Mouse (Mus musculus): ENCODE data around the gene Fkbp15. TPM values are rescaled to one million over a fixed set of nuclear protein-coding genes. Genes with fewer than 3 reads are reported as not detected.

Fkbp15 gene
- polyA plus RNA-seq (2016; fragmentation: Nextera tagmentation; extraction: Ambion mirVana), result 18.0 and 18.1 TPM in 2 replicates

GRCm38 (mm10) chr4:62360088-62360804 is at the start of gene Fkbp15, which contains the start of gene Slc31a1:
TSS of gene Fkbp15 (minus strand) at chr4:62360548.
TSS of gene Slc31a1 (plus strand) at chr4:62360727.
- Histone ChIP-seq H3K9me3 (no peaks in the 10 kb centered on the region), H3K4me3 (peak within 1 kb of the TSS; percentile 83), H3K36me3 (replicated peaks) (no peaks in the 10 kb centered on the region; the same call in 1 of the 2 replicates), H3K27ac (replicated peaks) (peak within 1 kb of the TSS; percentile 90), H3K27me3 (replicated peaks; ENCODE audit: low read depth, poor library complexity, severe bottlenecking) (no peaks in the 10 kb centered on the region), H3K4me1 (peaks cover 15% of the 10 kb centered on the region)
- under 1% methylated on average over 51 of the region's 51 CpGs for WGBS
- DNase-seq (ENCODE audit: low spot score), result peak; percentile 99

DNA sequence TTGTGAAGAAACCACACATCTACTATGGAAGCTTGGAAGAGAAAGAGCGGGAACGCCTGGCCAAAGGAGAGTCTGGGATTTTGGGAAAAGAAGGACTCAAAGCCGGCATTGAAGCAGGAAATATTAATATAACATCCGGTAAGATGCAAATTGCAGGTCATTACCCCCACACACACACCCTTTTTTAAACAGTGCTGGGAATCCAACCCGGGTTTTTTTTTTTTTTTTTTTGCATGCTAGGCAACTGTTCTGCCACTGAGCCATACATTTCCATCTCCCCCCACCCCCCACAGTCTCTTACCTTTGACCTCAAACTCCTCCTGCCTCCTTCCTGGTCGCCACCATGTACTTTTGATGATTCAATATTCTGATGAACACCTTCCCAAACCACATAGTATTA is 49.3 kb upstream of the Fkbp15 start:
- Histone ChIP-seq H3K4me1 (peaks cover 30% of the 10 kb centered on the region), H3K36me3 (replicated peaks) (peaks cover 62% of the 10 kb centered on the region), H3K4me3 (peak overlapping the region; percentile 86), H3K27ac (replicated peaks) (peak overlapping the region; percentile 89), H3K9me3 (no peaks in the 10 kb centered on the region), H3K27me3 (replicated peaks; ENCODE audit: low read depth, poor library complexity, severe bottlenecking) (no peaks in the 10 kb centered on the region)
- no peak for DNase-seq (ENCODE audit: low spot score)
- WGBS, result 47% methylated on average over 6 of the region's 6 CpGs

DNA sequence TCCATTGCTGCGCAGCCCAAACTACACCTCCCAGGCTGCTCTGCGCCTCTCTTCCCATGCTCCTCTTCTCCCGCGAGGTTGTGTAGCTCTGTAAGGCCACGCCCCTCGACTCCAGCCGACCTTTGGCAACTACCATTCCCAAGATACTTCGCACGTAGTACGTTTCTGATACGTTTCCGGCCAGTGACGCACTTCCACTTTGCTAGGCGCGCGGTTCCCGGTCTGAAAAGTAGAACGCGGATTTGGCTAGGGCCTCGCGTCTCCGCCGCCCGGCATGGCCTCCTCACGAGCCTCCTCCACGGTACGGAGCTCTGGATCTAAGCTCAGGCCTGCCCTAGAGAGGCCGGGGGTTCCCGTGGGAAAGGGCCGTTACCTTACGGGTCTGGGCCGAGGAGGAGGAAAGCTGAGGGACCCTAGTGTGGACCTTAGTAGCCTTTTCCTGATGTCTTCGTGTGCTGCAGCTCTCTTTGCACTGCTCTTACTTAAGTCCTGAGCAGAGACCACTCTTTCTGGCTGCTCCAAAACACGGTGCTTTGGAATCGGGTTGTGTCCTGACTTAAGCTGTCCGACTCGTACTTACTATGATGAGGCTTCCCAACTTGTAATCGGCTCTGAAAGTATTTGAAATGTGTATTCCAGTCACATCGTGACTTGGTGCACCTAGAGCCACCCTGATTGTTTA is 48.4 kb upstream of the Fkbp15 start, which contains the start of the genes Cdc26 and Prpf4:
Cdc26 (minus strand) TSS at position 42 of the 682 bp plus-strand sequence.
Prpf4 (plus strand) TSS at position 197 of the 682 bp plus-strand sequence.
- under 1% methylated on average over 39 of the region's 39 CpGs for WGBS
- peak within 1 kb of the TSS; percentile 89 for H3K27ac ChIP-seq (replicated peaks)
- peak within 1 kb of the TSS; percentile 86 for H3K4me3 ChIP-seq
- peaks cover 62% of the 10 kb centered on the region for H3K36me3 ChIP-seq (replicated peaks)
- peaks cover 32% of the 10 kb centered on the region for H3K4me1 ChIP-seq
- DNase-seq (ENCODE audit: low spot score), result peak; percentile 97
- no peaks in the 10 kb centered on the region for H3K9me3 ChIP-seq
- no peaks in the 10 kb centered on the region for H3K27me3 ChIP-seq (replicated peaks; ENCODE audit: low read depth, poor library complexity, severe bottlenecking)

- peaks cover 32% of the 10 kb centered on the region for H3K4me1 ChIP-seq
- H3K27ac ChIP-seq (replicated peaks), result peak overlapping the region; percentile 89
- WGBS, result under 1% methylated on average over 35 of the region's 35 CpGs
- H3K4me3 ChIP-seq, result peak overlapping the region; percentile 86
- H3K36me3 ChIP-seq (replicated peaks), result peaks cover 62% of the 10 kb centered on the region
- no peaks in the 10 kb centered on the region for H3K9me3 ChIP-seq
- no peaks in the 10 kb centered on the region for H3K27me3 ChIP-seq (replicated peaks; ENCODE audit: low read depth, poor library complexity, severe bottlenecking)
- peak; percentile 77 for DNase-seq (ENCODE audit: low spot score)
These were observed 47.6 kb upstream of the Fkbp15 start for GRCm38 (mm10) chr4:62407730-62408582.

- Histone ChIP-seq H3K9me3 (no peaks in the 10 kb centered on the region), H3K36me3 (replicated peaks) (peaks cover 62% of the 10 kb centered on the region), H3K4me3 (peak overlapping the region; percentile 31; the same call in 1 of the 2 replicates), H3K27me3 (replicated peaks; ENCODE audit: low read depth, poor library complexity, severe bottlenecking) (no peaks in the 10 kb centered on the region), H3K4me1 (peaks cover 32% of the 10 kb centered on the region), H3K27ac (replicated peaks) (no peak overlapping the region)
- DNase-seq (ENCODE audit: low spot score), result no peak
- 86% methylated on average over 4 of the region's 4 CpGs for WGBS
These were observed 45.8 kb upstream of the Fkbp15 start for GRCm38 (mm10) chr4:62406133-62406532.

GRCm38 (mm10) chr4:62398956-62399355 is 38.6 kb upstream of the Fkbp15 start:
- Histone ChIP-seq H3K4me3 (no peak overlapping the region), H3K4me1 (no peaks in the 10 kb centered on the region), H3K27ac (replicated peaks) (no peak overlapping the region), H3K27me3 (replicated peaks; ENCODE audit: low read depth, poor library complexity, severe bottlenecking) (no peaks in the 10 kb centered on the region), H3K36me3 (replicated peaks) (peaks cover 95% of the 10 kb centered on the region), H3K9me3 (no peaks in the 10 kb centered on the region)
- no peak for DNase-seq (ENCODE audit: low spot score)
- WGBS, result 96% methylated on average over 3 of the region's 3 CpGs

DNA sequence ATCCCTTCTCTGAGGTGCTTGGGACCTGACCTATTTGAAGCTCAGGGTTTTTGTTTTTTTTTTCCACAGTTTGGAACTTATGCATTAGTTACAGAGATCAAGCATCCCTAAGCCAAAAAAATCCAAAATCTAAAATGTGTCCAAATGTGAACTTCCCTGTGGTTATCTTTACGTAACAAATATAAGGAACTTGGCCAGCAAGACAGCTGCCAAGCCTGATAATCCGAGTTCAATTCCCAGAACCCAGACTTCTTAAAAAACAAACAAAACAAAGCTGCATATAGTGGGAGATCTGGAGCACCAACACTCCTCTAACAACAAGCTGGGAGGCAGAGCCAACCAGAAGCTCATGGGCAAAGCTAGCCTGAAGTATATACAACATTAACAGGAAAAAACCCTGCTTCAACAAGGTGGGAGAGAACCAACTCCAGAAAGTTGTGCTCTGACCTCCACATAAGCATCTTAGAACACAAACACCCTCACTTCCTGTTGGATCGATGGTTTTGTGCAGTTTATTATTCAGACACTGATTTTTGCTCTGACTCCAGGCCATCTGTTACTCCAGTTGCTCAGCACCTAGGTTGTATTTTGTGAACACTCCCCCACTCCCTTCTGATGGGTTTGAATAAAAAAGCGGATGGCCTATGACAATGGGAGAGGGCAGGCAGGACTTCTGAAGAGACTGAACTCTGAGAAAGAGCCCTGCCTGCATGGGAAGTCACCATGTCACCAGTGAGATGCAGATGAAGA is 37.4 kb upstream of the Fkbp15 start:
- Histone ChIP-seq H3K4me1 (no peaks in the 10 kb centered on the region), H3K27me3 (replicated peaks; ENCODE audit: low read depth, poor library complexity, severe bottlenecking) (no peaks in the 10 kb centered on the region), H3K36me3 (replicated peaks) (peaks cover 93% of the 10 kb centered on the region), H3K9me3 (no peaks in the 10 kb centered on the region), H3K4me3 (no peak overlapping the region), H3K27ac (replicated peaks) (no peak overlapping the region)
- 90% methylated on average over 4 of the region's 4 CpGs for WGBS
- DNase-seq (ENCODE audit: low spot score), result no peak

DNA sequence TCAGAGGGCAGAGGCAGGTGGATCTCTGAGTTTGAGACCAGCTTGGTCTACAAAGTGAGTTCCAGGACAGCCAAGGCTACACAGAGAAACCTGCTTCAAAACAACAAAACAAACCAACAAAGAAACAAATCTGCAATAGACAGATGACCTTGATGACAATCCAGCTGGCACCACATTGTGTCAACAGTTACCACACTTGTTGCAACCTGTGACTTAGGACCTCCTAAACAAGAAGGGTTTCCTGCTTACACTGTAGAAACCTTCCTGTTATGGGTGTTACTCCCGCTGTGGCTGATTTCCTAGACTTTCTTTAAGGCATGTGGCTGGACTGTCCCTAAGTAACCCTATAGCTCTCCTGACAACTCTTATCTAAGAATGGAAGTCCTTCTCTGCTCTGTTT is 35.5 kb upstream of the Fkbp15 start:
- no peak for DNase-seq (ENCODE audit: low spot score)
- no peaks in the 10 kb centered on the region for H3K27me3 ChIP-seq (replicated peaks; ENCODE audit: low read depth, poor library complexity, severe bottlenecking)
- H3K4me1 ChIP-seq, result no peaks in the 10 kb centered on the region
- peaks cover 93% of the 10 kb centered on the region for H3K36me3 ChIP-seq (replicated peaks)
- H3K9me3 ChIP-seq, result no peaks in the 10 kb centered on the region
- WGBS, result 97% methylated on average over 1 of the region's 1 CpGs
- no peak overlapping the region for H3K27ac ChIP-seq (replicated peaks)
- H3K4me3 ChIP-seq, result no peak overlapping the region

GRCm38 (mm10) chr4:62393459-62393858 is 33.1 kb upstream of the Fkbp15 start:
- DNase-seq (ENCODE audit: low spot score), result peak; percentile 12
- no peaks in the 10 kb centered on the region for H3K27me3 ChIP-seq (replicated peaks; ENCODE audit: low read depth, poor library complexity, severe bottlenecking)

DNA sequence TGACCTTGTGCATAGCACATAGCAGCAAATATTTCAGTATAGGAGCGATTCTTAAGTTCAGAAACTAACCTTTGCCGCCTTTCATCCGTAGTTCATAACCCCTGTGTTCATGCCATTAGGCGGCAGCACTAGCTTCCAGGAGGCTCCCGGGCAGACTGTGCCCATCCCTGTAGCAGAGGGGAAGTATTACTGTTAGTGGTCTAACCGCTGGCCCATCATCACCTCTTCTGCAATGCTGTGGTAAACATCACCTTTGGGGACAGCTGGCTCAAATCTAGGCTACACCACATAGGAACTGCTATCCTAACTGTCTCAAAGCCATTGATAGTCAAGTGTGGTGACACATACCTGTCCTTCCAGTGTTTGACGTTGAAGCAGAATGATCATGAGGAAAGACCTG is 31.5 kb upstream of the Fkbp15 start:
- Histone ChIP-seq H3K27ac (replicated peaks) (no peak overlapping the region), H3K9me3 (no peaks in the 10 kb centered on the region), H3K36me3 (replicated peaks) (peaks cover 91% of the 10 kb centered on the region), H3K4me1 (no peaks in the 10 kb centered on the region), H3K27me3 (replicated peaks; ENCODE audit: low read depth, poor library complexity, severe bottlenecking) (no peaks in the 10 kb centered on the region), H3K4me3 (no peak overlapping the region)
- DNase-seq (ENCODE audit: low spot score), result no peak
- 89% methylated on average over 7 of the region's 7 CpGs for WGBS

More at GRCm38 (mm10) chr4:62393459-62393858, 33.1 kb upstream of the Fkbp15 start:
- Histone ChIP-seq H3K4me3 (no peak overlapping the region), H3K9me3 (no peaks in the 10 kb centered on the region), H3K4me1 (no peaks in the 10 kb centered on the region), H3K27ac (replicated peaks) (no peak overlapping the region; the same call in 1 of the 2 replicates), H3K36me3 (replicated peaks) (peaks cover 93% of the 10 kb centered on the region)
- 65% methylated on average over 6 of the region's 6 CpGs for WGBS

DNA sequence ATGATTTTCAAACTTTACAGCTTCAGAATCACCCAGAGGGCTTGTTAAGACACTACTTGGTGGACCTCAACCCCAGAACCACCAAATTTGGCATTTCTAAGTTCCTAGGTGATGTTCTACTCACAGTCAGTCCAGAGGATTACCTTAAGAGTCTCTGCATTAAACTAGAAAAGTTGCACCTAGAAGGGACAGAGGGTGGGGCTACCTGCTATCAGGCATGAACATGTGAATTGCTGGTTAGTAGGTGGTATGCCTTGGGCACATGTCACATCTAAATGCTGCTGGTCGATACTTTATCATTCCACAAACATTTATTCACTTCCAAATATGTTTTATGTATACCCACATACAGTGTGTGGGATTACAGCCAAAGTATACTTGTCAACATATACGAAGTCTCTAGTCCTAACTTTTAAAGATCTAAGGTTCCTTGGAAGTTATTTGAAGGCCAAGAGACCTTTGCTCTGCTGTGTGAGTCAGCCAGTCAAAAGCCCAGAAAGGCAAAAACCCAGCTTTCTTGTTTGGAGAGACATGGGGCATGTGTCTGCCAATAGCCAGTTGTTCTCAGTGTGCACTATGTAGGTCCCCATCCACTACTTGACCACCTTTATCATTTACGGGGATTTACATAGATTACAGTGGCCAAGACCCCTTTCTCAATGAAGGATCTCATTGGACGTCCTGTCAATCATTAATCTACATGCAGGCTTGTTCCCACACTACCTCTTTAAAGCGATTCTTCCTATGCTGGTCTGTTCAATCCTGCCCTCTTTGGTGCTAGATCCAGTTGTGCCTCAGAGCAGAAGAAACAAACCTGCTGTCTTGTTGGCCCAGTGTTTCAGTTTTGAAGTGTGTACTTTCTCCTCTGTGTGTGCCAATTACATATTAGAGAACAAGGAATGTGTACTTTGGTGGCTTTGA is 29.5 kb upstream of the Fkbp15 start:
- WGBS, result 86% methylated on average over 5 of the region's 5 CpGs
- H3K27ac ChIP-seq (replicated peaks), result no peak overlapping the region
- no peak overlapping the region for H3K4me3 ChIP-seq
- H3K36me3 ChIP-seq (replicated peaks), result peaks cover 86% of the 10 kb centered on the region
- DNase-seq (ENCODE audit: low spot score), result no peak
- H3K27me3 ChIP-seq (replicated peaks; ENCODE audit: low read depth, poor library complexity, severe bottlenecking), result no peaks in the 10 kb centered on the region
- H3K4me1 ChIP-seq, result no peaks in the 10 kb centered on the region
- H3K9me3 ChIP-seq, result no peaks in the 10 kb centered on the region

Data from embryonic facial prominence, embryonic 10.5 days (tissue).